Mouse (Mus musculus) spleen, postnatal 10 days (tissue): ENCODE measurements around the gene Sdhc.
"Not testable (repeated sequence)": the region's sequence is repeated elsewhere in the genome, so short reads cannot be mapped to it uniquely, and the experiment has no call there.

Experiments
- DNase-seq, 2 experiments: peaks; one replicate each; pipeline ENCODE4 v3.0.0; 2021 to 2022; ENCODE audit warnings: low spot score in 2 of 2

Sdhc gene

DNA sequence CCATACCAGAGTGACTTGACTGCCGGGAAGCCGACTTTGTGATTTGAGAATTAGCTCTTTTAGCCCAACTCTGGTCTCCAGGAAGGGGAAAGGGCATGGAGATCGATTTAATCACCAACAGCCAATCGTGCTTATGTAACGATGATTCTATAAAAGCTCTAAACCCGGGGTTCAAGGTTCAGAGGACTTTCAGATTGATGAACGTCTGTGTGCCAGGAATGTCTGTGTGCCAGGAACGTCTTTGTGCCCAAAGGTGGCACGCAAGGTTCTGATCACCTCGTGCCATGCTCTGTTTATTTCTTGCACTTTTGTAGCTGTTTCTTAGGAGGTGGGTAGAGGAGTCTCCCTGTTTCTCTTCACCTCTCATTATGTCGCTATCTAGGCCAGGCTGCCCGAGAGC lies 18.5 kb upstream of the Sdhc start:
- DNase-seq = no peak

DNA sequence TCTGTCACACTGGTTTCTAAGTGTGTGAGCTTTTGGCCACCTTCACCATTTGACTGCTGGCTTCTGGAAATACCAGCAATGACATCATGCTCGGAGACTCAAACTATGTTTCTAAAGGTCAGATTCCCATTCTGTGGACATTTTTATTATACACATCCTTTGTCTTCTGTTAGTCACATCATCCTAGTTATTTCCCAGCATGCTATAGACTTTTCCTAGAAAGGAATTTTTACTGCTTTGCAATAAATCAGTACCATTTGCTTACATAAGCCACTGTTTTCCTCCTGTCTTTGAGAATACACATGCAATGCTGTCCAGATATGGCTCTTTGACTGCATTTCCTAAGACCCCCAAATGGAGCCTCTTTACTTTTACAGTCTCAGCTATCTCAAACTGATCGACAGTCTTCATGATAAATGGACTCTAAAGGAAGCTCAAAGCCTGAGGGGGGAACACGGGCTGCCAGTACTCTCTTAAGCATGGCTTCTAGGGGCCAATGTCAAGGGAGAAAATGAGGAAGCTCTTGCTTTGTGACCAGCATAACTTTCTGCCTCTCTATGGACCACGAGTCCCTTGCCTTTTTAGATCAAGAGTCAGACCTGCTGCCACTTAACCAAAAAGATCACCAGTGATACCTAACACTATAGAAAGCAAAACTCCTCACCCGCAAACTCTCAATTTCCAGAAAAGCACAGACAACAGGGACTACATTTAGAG lies 15.4 kb upstream of the Sdhc start:
- DNase-seq = no peak

DNA sequence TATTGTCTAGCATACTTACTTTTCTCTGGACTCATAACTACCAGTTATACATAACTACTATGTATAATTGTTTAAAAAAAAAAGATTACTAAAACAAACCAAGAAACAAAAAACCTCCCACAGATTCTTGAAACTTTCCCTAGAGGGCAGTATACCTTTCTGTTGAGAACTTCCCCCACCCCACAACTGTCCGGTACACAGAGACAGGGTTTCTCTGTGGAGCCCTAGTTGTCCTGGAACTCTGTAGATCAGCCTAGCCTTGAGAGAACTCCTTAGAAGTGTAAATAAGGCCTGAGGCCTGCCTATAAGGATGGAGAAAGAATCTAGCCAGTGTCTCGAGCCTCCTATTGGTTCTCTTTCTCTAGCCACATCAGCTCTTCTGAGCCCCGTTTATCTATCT lies 13.9 kb upstream of the Sdhc start:
- DNase-seq = no peak

DNA sequence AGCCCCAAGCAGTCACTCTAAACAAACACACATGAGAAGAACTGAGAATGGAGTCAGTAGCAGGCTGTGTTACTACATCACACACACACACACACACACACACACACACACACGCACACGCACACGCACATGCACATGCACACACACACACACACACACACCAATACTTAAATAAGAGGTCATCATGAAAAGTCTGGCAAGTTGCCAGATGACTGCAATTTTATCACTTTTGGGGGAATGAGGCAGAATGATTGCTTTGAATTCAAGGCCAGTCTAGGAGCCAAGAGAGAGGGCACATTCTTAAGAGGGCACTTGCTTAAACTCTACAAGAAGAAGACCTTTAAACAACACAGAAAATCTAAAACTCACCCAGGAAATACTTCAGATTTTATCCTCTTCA lies 12.1 kb upstream of the Sdhc start:
- DNase-seq = no peak

DNA sequence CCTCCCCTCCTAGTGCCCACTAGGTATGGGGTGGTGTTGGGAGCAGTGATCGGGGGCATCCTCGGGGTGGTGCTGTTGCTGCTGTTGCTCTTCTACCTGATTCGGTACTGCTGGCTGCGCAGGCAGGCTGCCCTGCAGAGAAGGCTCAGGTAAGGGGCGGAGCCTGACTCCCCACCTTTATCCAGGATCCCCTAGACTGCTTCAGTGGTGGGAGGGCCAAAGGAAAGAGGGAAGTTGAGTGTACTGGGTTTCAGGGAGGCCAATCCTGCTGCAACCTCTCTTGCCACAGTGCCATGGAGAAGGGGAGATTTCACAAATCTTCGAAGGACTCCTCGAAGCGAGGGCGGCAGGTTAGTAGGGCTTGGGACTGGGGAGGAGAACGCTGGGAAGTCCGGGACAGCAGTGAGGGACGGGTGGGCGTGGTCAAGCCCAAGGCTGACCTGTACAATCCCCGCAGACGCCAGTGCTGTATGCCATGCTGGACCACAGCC lies 9.1 kb upstream of the Sdhc start:
- DNase-seq = no peak

DNA sequence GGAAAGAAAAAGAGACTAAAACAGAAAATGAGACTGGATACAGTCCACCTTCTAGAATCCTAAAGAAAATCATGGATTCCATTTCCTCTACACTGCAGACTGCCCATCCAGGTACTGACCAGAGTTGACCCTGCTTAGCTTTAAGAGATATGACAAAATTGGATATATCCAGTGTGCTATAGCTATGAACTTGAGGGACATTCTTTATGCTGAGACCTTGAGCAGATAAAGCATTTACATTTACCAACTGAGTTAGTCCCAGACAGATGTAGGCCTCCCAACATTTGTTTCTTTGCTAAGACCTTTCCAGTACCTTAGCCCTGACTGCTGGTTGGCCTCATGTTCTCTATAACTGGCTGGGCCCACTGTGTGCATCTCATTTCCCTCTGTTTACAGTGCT lies 7.6 kb upstream of the Sdhc start:
- DNase-seq = no peak

DNA sequence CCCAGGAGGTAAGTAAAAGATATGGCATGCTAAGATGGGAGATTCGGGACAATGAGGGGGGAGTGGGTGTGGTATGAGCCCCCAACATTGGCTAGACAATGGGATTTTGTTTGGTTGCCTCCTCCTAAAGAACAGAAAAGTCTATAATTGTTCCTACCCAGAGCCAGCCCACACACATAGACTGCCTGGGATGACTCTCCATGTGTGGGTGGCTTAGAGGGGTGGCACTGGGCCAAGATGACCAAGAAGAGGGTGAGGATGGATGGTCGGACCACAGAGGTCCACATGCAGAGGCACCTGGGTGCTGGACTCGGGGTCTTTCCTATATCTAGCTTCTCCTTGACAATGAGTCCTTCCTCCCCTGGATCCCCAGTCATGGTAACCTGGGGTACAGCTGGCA lies 6.2 kb upstream of the Sdhc start:
- DNase-seq = no peak

DNA sequence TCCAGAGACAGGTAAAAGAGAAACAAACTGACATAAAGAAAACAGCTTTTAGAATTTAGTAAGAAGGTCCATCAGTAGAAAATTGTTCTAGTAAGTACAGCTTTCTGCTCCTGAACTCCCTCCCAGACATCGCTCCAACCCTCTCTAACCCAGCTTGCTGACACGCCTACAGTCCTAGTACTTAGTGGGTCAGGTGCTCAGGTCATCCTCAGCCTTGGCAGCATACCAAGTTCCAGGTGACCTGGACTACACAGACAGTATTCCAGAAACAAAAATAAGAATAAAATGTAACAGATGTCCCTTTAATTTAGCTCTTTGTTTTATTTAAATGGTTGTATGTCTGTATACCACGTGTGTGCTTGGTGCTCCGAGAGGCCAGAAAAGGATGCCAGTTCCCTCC lies 1.6 kb upstream of the Sdhc start:
- DNase-seq = no peak

DNA sequence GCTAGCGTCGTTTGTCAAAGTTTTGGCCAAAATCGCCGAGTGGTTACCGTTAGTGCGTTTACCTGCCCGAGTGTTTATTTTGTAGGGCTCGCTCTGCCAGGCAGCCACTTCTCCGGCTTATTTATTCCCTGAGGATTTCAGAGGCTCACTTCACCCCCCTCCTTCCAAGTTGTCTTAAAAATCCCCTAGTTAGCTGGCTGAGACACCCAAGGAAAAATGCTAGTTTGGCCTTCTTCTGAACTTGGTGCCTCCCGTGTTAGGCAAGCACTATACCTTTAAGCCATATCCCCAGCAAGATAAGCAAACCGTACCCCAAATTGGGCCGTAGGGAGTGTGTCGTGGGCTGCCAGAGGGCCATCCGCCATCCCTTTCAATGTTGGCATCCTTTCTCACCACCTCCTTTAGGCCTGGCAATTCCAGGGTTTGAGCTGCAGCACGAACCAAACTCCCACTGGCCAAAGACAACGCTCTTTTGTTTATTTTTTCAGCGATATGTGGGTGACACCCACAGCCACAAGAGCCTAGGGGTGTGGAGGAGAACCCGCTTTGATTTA lies 512 bp upstream of the Sdhc start:
- no peak for DNase-seq

DNA sequence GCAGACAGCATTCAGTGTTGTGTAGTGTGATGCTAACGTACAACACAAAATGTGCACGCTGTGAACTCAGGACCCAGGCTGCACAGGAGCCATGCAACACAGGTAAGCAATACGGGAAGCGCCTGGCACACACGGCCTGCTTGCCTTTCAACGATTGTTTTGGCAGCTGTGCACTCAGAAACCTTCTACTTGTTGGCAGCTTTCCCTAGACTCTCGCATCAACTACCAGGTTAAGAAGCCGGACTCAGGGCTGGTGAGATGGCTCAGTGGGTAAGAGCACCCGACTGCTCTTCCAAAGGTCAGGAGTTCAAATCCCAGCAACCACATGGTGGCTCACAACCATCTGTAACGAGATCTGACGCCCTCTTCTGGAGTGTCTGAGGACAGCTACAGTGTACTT lies 7.4 kb downstream of the Sdhc start:
- not testable (repeated sequence) for DNase-seq

DNA sequence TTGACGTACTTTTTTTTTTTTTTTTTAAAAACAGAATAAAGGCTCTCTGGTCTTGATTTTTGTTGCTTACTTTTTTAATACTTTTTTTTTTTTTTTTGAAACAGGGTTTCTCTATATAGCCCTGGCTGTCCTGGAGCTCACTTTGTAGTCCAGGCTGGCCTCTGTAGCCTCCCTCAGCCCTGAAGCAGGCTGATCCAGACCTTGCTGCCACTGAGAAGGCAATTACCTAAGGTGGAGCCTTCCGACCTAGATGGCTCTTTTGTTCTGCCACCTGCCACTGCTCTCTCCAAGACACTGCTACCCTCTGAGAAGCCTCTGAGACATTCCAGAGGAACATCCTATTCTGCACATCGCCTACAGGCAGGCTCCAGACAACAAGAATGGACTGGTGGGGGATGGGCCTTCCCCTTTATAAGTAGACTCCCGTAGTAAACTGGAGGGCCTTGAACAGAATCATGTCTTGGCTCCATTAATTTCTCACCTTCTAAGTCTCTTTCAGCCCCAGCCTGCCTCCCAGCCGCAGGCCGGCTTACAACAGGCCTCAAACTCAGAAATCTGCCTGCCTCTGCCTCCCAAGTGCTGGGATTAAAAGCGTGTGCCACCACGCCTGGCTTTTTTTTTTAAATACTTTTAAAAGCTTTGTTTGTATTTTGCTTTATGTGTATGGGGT lies 12.8 kb downstream of the Sdhc start:
- not testable (repeated sequence) for DNase-seq

DNA sequence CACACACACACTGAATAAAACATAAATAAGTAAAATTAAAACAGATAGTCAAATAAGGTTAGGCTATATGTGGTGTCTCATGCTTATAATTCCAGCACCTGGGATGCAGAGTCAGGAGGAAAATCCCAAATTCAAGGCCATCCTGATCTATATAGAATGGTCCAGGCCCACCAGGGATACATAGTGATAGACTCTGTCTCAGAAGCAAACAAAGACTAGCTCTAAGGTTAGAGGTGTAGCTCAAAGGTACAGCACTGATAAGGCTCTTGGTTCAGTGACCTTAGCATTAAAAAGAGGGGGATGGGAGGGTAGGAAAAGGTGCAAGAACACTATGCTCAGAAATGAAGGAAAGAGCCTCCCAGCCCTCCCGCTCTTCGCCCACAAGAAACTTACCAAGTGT lies 14.8 kb downstream of the Sdhc start:
- no peak for DNase-seq

DNA sequence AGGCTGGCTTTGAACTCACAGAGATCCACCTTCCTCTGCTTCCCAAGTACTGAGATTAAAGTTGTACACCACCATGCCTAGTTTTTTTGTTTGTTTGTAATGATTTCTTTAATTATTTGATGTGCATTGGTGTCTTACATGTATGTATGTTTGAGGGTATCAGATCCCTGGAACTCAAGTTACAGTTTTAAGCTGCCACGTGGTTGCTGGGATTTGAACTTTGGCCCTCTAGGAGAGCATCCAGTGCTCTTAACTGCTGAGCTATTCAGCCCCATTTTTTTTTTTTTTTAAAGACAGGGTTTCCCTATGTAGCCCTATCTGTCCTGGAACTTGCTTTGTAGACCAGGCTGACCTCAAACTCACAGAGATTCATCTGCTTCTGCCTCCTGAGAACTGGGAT lies 19.4 kb downstream of the Sdhc start:
- DNase-seq = no peak

DNA sequence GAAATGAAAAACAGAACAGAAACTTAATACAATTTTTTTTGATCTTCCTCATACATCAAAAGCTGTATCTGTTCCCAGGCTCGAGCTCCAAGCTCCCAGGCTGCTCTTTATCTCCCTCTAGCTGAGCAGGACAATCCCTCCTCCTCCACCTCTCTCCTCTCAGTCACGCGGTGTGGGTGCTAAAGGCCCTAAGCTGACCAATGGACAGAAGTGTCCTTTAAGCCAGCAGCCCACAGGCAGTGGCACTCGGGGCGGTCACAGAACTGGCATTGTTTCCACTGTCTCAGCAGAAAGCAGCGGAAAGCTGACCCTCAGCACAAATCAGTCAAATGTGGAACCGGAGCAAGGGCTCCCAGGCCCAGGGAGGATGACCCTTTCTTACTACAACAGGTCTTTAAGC lies 21.2 kb downstream of the Sdhc start:
- no peak for DNase-seq

DNA sequence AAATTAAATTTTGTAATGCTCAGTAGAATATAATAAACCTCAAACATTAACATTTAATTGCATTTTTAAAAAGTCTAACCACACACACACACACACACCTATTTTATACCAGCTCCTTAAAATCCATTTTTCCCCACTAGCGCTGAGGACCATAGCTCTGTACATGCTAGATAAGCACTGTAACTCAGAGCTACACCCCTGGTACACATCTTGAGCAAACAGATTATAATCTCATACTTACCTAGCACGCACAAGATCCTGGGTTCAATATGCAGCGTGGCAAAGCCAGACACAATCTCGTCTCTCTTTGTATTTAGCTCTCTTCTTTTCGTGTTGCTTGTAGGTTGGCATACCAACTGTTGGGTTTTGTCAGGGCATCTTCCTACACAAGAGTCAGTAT lies 26.0 kb downstream of the Sdhc start:
- DNase-seq = no peak

DNA sequence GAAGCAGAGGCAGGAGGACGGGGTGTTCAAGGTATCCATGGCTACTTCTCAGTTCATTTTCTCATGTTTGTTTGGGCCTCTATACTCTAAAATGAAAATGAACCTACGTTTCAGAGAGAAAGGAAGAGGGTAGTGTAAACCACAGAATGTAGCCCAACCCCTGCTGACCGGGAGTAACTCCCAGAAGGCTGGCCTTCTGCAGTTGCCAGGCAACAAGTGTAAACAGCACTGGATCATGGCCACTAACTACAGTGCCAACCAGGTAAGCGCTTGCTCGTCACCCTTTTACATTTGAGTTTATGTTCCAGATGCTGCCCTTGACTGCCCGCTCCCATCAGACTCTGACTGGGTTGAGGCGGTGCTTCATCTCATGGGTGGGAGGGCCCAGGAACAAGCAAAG lies 27.5 kb downstream of the Sdhc start:
- no peak for DNase-seq

DNA sequence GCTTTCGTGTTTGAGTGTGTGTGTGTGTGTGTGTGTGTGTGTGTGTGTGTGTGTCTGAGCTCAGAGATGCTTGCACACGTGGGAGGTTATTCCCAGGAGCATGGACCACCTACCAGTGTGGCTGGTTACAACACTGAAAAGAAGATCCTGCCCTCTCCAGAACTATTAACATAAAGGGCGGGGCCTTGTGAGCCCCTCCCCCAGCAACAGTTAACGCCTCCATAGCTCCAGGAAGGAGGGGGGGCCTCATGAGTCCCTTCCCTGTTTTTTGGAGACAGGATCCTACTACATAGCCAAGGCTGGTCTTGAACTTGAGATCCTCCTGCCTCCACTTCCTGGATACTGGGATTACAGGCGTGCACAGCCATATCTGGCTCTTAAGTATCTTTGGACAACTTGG lies 28.6 kb downstream of the Sdhc start:
- no peak for DNase-seq

DNA sequence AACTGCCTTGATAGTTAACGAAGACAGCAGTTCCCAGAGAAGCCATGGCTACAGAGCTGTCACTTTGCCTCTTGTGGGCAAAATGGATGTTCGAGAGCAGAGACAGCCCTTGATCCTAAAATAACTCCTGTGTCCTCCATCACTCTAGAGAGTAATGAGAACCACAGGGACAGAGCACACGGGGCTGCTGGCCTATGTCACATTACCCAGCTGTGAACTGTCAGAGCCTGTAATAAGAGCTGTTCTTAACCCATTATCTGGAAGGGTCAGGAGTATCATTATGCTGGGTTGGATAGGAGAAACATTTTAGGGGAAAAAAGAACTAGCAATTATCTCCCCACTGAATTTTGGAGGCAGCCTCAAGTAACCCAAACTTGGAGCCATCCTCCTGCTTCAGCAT lies 29.5 kb downstream of the Sdhc start:
- no peak for DNase-seq

DNA sequence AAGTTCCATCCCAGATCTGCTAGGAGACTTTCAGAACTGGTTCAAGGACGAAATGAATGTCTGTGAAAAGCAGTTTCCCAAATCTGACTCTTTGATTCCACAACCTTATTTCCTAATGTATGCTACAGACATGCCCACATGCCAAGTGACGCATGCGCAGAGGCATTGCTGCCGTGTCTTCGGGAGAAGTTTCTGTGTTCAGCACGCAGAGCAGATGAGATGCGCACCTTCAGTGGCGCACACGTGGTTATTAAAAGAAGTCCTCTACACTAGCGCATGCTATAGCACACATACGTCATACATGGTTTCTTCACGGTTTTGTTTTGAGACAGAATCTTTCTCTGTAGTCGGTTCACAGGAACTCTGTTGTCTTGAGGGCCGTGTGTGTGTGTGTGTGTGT lies 31.0 kb downstream of the Sdhc start:
- no peak for DNase-seq

DNA sequence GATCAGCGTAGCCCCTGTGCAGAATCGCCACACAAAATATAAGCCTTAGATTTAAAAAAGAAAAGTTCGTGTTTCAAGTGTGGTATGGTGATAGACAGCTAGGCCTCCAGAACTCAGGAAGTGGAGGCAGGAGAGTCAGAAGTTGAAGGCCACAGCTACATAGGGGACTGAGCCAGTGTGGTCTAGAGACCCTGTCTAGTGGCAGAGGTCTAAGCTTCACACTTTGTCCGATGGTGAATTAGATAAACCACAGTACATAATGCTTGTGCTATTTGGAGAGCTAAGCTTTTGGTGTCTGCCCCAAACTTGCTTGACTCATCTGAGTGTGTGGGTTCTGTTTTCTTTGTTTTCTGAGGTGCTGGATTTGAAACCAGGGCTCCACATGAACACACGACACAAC lies 31.4 kb downstream of the Sdhc start:
- DNase-seq = no peak

DNA sequence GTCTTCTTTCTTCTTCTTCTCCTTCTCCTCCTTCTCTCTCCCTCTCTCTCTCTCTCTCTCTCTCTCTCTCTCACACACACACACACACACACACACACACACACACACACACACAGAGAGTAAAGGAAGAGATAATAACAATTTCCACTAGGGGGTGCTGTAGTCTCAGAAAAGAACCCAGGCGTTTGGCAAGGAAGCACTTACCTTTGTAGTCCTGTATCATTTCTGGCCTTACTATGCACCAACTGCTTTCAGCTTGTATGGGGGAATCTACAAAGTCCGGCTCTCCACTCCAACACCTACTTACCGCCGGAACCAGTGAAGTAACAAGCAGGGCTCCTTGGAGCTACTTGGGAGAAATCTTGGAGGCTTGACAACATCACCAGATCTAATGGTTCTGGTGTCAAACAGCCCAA lies 32.1 kb downstream of the Sdhc start:
- peak in 1 of 2 experiments; percentile 48 for DNase-seq

DNA sequence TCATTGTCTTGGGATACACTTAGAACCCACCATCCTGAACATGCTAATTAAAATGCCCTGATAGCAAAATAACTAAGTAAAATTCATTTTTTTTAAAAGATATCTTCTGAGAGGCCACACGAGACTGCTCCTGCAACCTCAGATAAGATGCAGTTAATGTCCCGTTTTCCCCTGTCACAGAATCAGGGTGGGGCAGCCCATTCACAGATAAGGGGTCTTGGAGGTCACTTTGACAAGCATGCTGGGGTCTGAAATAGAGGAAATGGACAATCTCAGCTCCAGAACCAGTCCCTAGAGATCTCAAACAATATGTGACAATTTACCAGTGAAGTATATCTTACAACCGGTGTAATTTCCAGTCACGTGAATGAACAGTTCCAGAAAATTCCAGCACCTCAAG lies 34.1 kb downstream of the Sdhc start:
- no peak for DNase-seq

DNA sequence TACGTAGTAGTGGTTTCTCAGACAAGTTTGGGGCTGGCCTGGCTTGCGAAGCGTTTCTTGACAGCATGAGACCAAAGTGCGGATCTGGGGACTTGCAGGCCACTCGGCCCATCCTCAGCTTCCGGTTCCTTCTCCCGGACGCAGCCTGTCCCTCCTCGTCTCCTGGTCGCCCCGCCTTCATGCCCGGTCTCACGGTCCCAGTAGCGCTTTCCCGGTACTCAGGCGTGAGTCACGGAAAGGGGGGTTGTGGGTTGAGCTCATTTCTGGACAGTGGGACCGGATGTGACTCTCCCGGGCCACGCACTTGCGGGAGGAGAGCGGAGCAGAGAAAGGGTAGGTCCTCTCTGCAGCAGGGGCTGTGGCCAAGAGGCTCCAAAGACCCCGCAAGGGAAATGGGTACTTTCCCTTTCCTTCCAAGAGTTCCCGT lies 36.5 kb downstream of the Sdhc start, which contains the start of gene Cfap126:
Gene Cfap126 (plus strand): TSS at position 46 of the 427 bp plus-strand sequence.
- peak; percentile 65 to 67 for DNase-seq
